Mouse (Mus musculus): ENCODE measurements around the gene Zfp866.

Zfp866 gene

GRCm38 (mm10) chr8:69797661-69798060, 6.7 kb upstream of the Zfp866 start:
- no peak for DNase-seq (ENCODE audit: low spot score in 2 of 2)

- no peak for DNase-seq (ENCODE audit: low spot score in 2 of 2)
Observed at GRCm38 (mm10) chr8:69796721-69797345, 5.9 kb upstream of the Zfp866 start.

- DNase-seq (ENCODE audit: low spot score in 2 of 2): no peak
Observed at GRCm38 (mm10) chr8:69794901-69795300, 3.9 kb upstream of the Zfp866 start.

- peak in 1 of 2 experiments; percentile 1 for DNase-seq (ENCODE audit: low spot score in 2 of 2)
Observed at GRCm38 (mm10) chr8:69794096-69794495, 3.1 kb upstream of the Zfp866 start.

- DNase-seq (ENCODE audit: low spot score in 2 of 2): peak in 1 of 2 experiments; percentile 1
Observed at GRCm38 (mm10) chr8:69793666-69794065, 2.7 kb upstream of the Zfp866 start.

- DNase-seq (ENCODE audit: low spot score in 2 of 2): no peak
Observed at GRCm38 (mm10) chr8:69791415-69792068, 564 bp upstream of the Zfp866 start.

GRCm38 (mm10) chr8:69790364-69790763, 614 bp downstream of the Zfp866 start:
- DNase-seq (ENCODE audit: low spot score in 2 of 2): no peak

GRCm38 (mm10) chr8:69789731-69790130, 1.2 kb downstream of the Zfp866 start:
- no peak for DNase-seq (ENCODE audit: low spot score in 2 of 2)

GRCm38 (mm10) chr8:69789105-69789504, 1.9 kb downstream of the Zfp866 start:
- DNase-seq (ENCODE audit: low spot score in 2 of 2): no peak

- DNase-seq (ENCODE audit: low spot score in 2 of 2): no peak
Observed at GRCm38 (mm10) chr8:69777111-69777510, 13.9 kb downstream of the Zfp866 start.

GRCm38 (mm10) chr8:69775149-69775534, 15.8 kb downstream of the Zfp866 start:
- DNase-seq (ENCODE audit: low spot score in 2 of 2): no peak

- peak; percentile 68 to 78 for DNase-seq (ENCODE audit: low spot score in 2 of 2)
Observed at GRCm38 (mm10) chr8:69774503-69775148, 16.4 kb downstream of the Zfp866 start, which contains the start of gene Gm20422. Gene Gm20422, minus strand, starts transcription at chr8:69774886.

GRCm38 (mm10) chr8:69772106-69772505, 18.9 kb downstream of the Zfp866 start:
- DNase-seq (ENCODE audit: low spot score in 2 of 2): no peak

GRCm38 (mm10) chr8:69771221-69771620, 19.8 kb downstream of the Zfp866 start:
- no peak for DNase-seq (ENCODE audit: low spot score in 2 of 2)

- no peak for DNase-seq (ENCODE audit: low spot score in 2 of 2)
Observed at GRCm38 (mm10) chr8:69761814-69762445, 29.0 kb downstream of the Zfp866 start.

- DNase-seq (ENCODE audit: low spot score in 2 of 2): no peak
Observed at GRCm38 (mm10) chr8:69758316-69758715, 32.7 kb downstream of the Zfp866 start.

- no peak for DNase-seq (ENCODE audit: low spot score in 2 of 2)
Observed at GRCm38 (mm10) chr8:69752437-69752836, 38.5 kb downstream of the Zfp866 start.

GRCm38 (mm10) chr8:69749544-69750454, 41.2 kb downstream of the Zfp866 start, which contains the start of gene Zfp963:
Gene Zfp963, minus strand, starts transcription at chr8:69749970.
- DNase-seq (ENCODE audit: low spot score in 2 of 2): peak; percentile 89 to 91

GRCm38 (mm10) chr8:69741231-69741630, 49.7 kb downstream of the Zfp866 start:
- no peak for DNase-seq (ENCODE audit: low spot score in 2 of 2)

- no peak for DNase-seq (ENCODE audit: low spot score in 2 of 2)
Observed at GRCm38 (mm10) chr8:69740763-69741162, 50.2 kb downstream of the Zfp866 start.

- DNase-seq (ENCODE audit: low spot score in 2 of 2): no peak
Observed at GRCm38 (mm10) chr8:69735495-69735894, 55.5 kb downstream of the Zfp866 start.

Measured in frontal cortex, postnatal 25 days (tissue).